Mouse (Mus musculus) left cerebral cortex, adult 18-20 months (tissue): ENCODE results near the gene Slc35g3. TPM values are rescaled to one million over a fixed set of nuclear protein-coding genes. Genes with fewer than 3 reads are reported as not detected.
A peak's percentile ranks its signal among the peaks of the same experiment; 100 is the strongest.

Experiments
- DNase-seq, 2 experiments: peaks; one replicate each; pipeline ENCODE4 v3.0.0; 2021 to 2022; ENCODE audit warnings: low spot score in 2 of 2, mixed read lengths in 1 of 2
- long read RNA-seq, 2 experiments: library from polyadenylated mRNA; stranded (forward); transcript quantifications; one replicate each; pipeline ENCODE4 v2.0.0; 2021
- total RNA-seq, 2 experiments: library from RNA; stranded (reverse); gene quantifications; 2 replicates each; pipeline ENCODE4 v1.2.3; 2021

Gene Slc35g3
- not detected for total RNA-seq
- long read RNA-seq, experiment 1: 0 reads
- long read RNA-seq, experiment 2: 0 reads

DNA sequence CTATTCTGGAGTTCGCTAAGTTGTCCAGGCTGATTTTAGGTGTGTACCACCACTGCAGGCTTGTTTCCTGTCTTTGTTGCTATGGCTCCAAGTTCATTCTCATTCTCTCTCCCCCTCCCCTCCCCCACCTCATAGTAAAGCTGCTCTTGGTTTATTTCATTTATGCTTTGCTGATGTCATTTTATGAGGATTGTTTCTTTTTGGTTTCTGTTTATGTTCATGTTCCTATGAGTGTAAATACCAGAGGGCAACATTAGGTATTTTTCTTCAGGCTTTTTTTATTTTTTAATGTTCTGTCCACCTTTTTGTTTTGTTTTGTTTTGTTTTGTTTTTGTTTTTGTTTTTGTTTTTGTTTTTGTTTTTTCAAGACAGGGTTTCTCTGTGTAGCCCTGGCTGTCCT is at the start of gene Slc35g3:
TSS of gene Slc35g3 (minus strand) at position 101 of the 400 bp plus-strand sequence.
- DNase-seq: no peak

- no peak for DNase-seq
These were observed 48.5 kb upstream of the Slc35g3 start for GRCm38 (mm10) chr11:69810280-69810679.

DNA sequence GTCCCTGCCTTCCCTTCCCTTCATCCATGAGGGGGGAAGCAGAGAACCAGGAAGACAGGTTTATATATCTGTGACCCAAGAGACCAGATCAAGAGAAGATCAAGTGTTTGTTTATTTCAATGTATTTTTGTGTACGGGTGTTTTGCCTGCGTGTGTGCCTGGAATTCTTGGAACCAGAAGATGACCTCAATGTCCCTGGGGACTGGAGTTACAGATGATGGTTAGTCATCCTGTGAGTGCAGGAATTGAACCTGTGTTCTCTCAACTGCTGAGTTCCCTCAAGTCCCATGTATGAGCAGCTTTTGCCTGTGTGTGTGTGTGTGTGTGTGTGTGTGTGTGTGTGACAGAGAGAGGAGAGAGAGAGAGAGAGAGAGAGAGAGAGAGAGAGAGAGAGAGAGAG is 45.9 kb upstream of the Slc35g3 start:
- DNase-seq: no peak

GRCm38 (mm10) chr11:69806378-69806777 is 44.6 kb upstream of the Slc35g3 start:
- DNase-seq: no peak

DNA sequence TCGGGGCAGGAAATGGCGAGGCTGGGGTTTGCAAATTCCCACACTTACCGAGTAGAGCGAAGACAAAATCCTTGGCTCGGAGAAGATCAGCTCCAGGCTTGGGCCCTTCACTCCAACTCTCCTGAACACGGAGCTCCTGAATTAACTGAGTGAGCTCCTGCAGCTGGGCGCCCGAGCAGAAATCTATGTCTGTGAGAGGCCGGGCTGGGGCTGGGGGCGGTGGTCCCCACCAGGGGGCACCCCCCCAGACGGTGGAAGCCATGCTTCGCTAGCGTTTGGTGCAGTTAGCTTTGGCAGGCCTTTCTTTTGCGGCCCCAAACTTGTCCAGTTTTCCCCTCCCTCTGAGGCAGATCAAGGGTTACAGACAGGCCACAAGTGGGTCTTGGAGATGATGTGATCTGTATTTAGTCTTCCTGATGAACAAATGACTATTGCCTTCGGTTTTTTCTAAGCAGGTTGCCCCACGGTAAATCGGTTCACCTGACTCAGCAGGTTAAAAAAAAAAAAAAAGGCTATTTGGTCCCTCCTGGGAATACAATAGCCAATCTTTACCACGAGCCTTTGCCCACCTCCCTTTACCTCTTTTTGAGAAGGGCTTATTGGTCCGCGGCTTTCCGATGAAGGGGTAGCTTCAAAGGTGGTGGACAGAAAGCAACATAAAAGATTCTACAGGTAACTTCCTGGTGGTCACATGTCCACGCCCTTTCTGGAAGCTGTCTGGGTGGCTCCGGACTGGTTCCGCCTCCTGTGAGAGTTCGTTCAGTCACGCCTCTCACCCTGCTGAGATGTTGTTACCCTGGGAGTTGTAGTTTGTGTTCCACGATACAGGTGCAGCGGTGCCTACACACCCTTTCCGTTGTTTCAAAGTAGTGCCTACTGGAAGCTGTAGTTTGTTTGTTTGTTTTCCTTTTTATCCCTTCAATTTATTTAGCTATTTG is 43.5 kb upstream of the Slc35g3 start, which contains the start of gene Tmem102:
TSS of gene Tmem102 (minus strand) at position 653 of the 938 bp plus-strand sequence.
- no peak for DNase-seq

DNA sequence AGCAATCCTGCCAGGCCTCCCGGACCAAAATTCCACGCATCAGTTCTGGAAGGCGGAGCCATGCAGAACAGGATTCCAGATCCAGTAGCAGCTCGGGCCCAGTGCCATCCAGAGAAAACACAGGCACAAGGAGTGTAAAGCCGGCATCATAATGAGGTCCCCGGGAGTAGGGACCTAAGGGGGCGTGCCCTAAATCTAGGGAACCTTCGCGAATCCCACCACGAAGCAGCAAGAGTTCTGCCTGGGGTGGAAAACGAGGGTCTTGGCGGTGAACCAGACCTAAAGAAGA is 42.8 kb upstream of the Slc35g3 start:
- DNase-seq: no peak

GRCm38 (mm10) chr11:69803786-69804651 is 42.3 kb upstream of the Slc35g3 start:
- DNase-seq: peak; percentile 57 to 78

DNA sequence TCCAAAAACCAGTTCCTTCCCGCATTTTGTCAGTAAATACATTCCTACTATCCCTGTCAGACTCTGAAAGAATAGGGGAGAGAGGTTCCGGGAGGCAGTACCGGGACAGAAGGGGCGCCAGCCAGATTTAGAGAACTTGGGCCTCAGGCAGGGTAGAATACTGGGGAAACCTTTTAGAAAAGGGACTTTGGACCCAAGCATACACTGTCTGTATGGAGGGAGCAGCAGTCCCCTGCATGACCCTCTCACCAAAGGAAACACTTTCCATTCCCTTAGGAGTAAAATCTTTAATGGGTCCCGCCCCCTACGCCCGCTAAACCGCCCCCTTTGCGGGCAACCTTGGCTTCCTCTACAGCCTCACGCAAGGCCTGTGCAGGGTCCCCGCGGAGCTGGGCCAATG is 41.6 kb upstream of the Slc35g3 start:
- DNase-seq: no peak

- DNase-seq: peak; percentile 59 to 78
These were observed 40.9 kb upstream of the Slc35g3 start for GRCm38 (mm10) chr11:69802648-69803105.

DNA sequence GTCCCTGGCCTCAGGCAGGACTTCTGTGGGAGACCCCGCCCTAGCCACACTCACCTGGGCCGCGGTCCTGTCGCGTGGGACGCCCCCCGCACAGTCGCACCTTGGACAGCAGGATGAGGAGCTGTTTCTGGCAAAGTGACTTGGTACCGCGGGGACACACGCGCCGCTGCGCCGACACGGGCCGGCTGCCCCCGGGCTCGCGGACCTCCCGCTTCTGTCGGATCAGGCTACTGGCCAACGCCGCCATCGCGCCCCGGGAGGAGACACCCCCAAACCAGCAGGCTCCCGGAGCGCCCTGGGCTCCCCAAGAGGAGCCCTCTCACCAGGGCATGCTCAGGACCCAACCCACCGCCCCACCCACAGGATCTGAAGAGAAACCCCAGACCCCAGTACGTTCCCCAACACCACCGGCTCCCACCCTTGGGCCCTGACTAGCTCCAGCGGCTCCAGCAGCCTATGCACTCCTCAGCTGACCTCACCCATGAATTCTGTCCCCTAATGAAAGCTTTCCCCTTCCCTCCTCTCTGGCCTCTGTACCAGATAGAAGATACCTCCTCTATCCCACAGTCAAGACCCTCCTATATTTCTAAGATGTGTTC is 39.7 kb upstream of the Slc35g3 start, which contains the start of gene Fgf11:
TSS of gene Fgf11 (minus strand) at position 479 of the 599 bp plus-strand sequence.
- DNase-seq: no peak

- DNase-seq: no peak
These were observed 38.8 kb upstream of the Slc35g3 start for GRCm38 (mm10) chr11:69800392-69801197.

GRCm38 (mm10) chr11:69800138-69800391 is 38.3 kb upstream of the Slc35g3 start:
- DNase-seq: no peak

DNA sequence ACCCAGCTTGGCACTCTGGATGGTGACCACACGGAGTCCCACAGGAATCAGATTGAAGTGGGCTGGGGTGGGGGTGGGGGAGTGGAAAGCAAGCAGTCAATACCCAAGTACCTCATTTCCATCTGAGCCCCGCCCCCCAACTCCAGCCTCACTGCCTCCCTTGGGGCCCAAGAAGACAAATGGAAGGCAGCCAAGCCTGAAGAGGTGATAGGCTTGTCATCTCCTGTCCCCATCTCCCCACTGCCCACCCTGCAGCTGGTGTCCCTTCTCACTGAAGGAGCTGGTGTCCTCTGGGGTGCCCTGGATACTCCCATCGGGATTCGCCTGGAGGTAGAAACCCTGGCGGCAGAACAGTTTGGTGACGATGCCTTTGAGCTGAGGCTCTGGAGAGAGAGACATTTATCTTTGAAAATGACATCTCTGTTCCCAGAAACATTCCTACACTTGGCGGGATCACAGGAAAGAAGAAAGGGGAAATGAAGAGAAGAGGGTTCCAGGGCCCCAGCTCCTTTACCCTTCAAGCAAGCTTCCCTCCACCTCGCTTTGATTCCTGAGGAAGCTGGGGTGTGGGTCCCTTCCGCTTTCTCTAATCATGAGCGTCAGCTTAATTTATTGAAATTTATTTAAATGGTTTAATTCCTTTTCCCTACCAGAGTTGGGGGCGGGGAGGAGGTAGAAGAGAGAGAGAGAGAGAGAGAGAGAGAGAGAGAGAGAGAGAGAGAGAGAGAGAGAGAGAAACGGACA is 37.8 kb upstream of the Slc35g3 start:
- DNase-seq: no peak

DNA sequence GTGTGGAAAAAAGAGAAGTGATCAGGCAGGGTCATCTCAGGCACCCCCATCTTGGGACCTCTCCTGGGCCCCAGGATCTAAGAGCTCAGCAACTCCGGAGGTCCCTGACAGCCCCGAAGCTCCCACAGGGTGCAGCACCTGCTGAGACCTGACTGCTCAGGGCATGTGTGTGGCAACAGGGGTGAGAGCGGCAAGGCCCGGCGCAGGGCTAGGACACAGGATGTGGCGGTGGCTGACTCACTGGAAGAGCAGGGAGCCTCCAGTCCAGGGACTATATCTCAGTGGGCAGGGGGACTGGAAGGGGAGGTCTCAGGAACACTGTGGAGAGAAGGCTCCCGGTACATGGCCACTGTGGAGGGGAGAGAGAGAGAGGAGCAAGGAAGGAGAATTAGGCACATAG is 36.2 kb upstream of the Slc35g3 start:
- no peak for DNase-seq

- DNase-seq: no peak
These were observed 34.2 kb upstream of the Slc35g3 start for GRCm38 (mm10) chr11:69795983-69796435.

- DNase-seq: peak; percentile 77 to 83
These were observed 33.6 kb upstream of the Slc35g3 start, which contains the start of gene Chrnb1 for GRCm38 (mm10) chr11:69795168-69795982. Gene Chrnb1, minus strand, starts transcription at chr11:69795943.

GRCm38 (mm10) chr11:69793429-69793828 is 31.7 kb upstream of the Slc35g3 start:
- no peak for DNase-seq

DNA sequence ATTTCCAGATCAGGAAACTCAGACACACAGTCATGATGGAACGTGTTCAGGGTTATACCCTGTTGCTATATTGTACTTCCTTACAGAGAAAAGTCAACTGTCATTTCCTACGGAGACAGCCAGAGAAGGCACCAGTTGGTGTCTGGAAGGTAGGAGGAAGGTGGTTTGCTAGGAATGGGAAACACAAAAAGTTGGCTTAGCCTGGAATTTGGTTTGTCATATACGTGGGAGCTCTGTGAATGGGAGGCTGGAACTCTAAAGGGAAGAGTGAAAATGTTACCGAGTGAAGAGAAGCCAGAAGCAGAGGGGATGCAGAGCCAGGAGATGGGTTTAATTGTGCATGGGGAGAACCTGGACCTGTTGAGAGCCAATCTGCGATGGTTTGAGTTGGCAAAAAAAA is 29.7 kb upstream of the Slc35g3 start:
- no peak for DNase-seq

DNA sequence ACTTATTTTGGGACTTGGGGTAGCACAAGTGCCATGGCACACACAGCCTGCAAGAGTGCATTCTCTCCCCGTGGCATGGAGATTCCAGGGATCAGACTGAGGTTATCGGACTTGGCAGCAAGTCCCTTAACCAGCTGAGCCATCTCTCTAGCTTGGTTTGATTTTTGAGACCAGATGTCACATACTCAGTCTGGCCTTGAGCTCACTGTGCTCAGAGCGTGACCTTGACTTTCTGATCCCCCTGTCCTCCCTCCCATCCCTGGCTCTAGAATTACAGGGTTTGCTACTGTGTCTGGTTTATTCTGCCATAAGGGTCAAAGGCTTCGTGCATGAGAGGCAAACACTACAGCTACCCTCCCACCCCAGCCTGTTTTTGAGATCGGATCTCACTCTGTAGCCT is 27.7 kb upstream of the Slc35g3 start:
- DNase-seq: no peak
